Mouse (Mus musculus) heart, postnatal 0 days (tissue): ENCODE measurements around the gene Rpl10-ps3. TPM values are rescaled to one million over a fixed set of nuclear protein-coding genes. Genes with fewer than 3 reads are reported as not detected.

Experiments
- ATAC-seq: fragments of 200-750 bp; cut with Nextera tagmentation; 2 replicates; pipeline ENCODE4 v1.8.0; 2017; ENCODE audit warnings: low read depth, moderate number of reproducible peaks, moderate library complexity; ENCODE audit not compliant: insufficient read depth
- DNase-seq: peaks from one replicate; pipeline ENCODE4 v3.0.0-alpha.2; 2016; ENCODE audit warnings: low spot score
- H3K27ac ChIP-seq: fragments of 300-500 bp; sonication (generic); 2 replicates; pipeline ENCODE4 v1.5.1; 2014; ENCODE audit warnings: low read depth, mild to moderate bottlenecking
- H3K27me3 ChIP-seq: fragments of 300-500 bp; sonication (generic); 2 replicates; pipeline ENCODE4 v1.6.1; 2014; ENCODE audit warnings: low read length, mixed read lengths; ENCODE audit not compliant: control insufficient read depth, insufficient read depth
- H3K36me3 ChIP-seq: fragments of 300-500 bp; sonication (generic); replicated peaks from 2 replicates; pipeline ENCODE4 v1.6.1; 2014; ENCODE audit warnings: low read length, mixed read lengths; ENCODE audit not compliant: control insufficient read depth, insufficient read depth
- H3K4me1 ChIP-seq: fragments of 300-500 bp; sonication (generic); 2 replicates; pipeline ENCODE4 v1.6.1; 2014; ENCODE audit warnings: antibody characterized with exemption; ENCODE audit not compliant: control insufficient read depth, insufficient read depth
- H3K4me2 ChIP-seq: fragments of 300-500 bp; sonication (generic); 2 replicates; pipeline ENCODE4 v1.6.1; 2014; ENCODE audit warnings: low read depth, mild to moderate bottlenecking, low read length, moderate library complexity
- H3K4me3 ChIP-seq: fragments of 300-500 bp; sonication (generic); 2 replicates; pipeline ENCODE4 v1.5.1; 2014; ENCODE audit warnings: low read depth, low read length
- H3K9ac ChIP-seq: fragments of 300-500 bp; sonication (generic); replicated peaks from 2 replicates; pipeline ENCODE4 v1.6.1; 2014; ENCODE audit warnings: low read depth, low read length, mixed read lengths
- H3K9me3 ChIP-seq: fragments of 300-500 bp; sonication (generic); replicated peaks from 2 replicates; pipeline ENCODE4 v1.6.1; 2016; ENCODE audit warnings: low read length; ENCODE audit not compliant: control insufficient read depth
- CTCF ChIP-seq: IDR thresholded peaks from 2 replicates; pipeline ENCODE4 v1.5.1; 2016; ENCODE audit warnings: antibody characterized with exemption, control low read depth, low read depth
- EP300 ChIP-seq: IDR thresholded peaks from 2 replicates; pipeline ENCODE4 v1.6.1; 2016; ENCODE audit warnings: antibody characterized with exemption, low read depth
- WGBS: fragments of 180-500 bp; shearing (Covaris S2); extraction: QIAGEN DNeasy Blood & Tissue Kit; methylation state at CpG from one replicate; pipeline ENCODE4 v1.1.7; 2014; 5-methylcytosine and 5-hydroxymethylcytosine counted together
- polyA plus RNA-seq: library from polyadenylated mRNA; unstranded; fragments of >200 nt; fragmentation: Nextera tagmentation; extraction: Ambion mirVana; gene quantifications from 2 replicates; pipeline ENCODE4 v1.2.1, GENCODE M21; 2015
- total RNA-seq: library from RNA; depleted of rRNA; stranded (reverse); fragments of >200 nt; gene quantifications from 2 replicates; pipeline ENCODE4 v1.2.3, GENCODE M21; 2014; ENCODE audit warnings: low replicate concordance

Rpl10-ps3 gene
- total and polyA plus RNA-seq, 2 experiments from 2014 or later, result 126 to 275 TPM

DNA sequence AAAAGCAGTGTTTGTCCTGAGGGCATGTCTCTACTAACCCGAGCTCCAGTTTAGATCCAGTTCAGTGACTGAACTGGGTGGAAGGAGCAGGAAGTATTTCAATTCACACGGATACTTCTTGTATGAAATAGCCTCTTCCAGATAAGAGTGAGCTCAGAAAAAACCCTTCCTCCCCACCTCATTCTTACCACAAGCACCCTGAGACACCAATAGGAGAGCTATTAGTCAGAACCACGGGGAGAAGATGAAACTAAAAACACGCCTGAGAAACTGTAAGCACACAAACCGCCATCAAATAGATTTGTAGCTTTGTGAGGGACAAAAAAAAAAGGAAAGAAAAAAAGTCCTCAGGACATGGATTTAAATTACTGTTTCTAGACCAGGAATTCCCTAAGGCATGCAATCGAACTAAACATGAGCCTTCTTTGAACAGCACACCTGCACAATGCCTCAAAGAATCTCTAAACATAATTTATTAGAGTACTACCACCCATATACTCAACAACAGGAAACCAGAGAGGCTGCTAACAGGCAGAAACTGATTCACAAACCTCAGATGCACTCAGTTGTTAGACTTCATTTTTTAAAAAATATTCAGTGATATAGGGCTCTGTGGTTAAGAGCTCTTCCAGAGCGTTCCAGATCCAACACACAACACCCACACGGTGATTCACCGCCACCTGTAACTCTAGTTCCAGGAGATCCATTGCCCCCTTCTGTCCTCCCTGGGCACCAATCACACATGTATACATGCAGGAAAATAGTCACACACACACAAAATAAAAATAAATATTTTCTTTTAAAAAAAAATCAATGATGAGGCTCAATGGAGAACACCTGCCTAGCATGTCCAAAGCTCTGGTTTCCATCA, 20.2 kb downstream of the Rpl10-ps3 start:
- WGBS, result 79% methylated on average over 9 of the region's 9 CpGs
- no peak overlapping the region for H3K9ac ChIP-seq
- no peak overlapping the region for H3K27ac ChIP-seq
- no peak overlapping the region for H3K4me3 ChIP-seq
- H3K4me1 ChIP-seq, result no peaks in the 10 kb centered on the region
- TF ChIP-seq EP300 (no peak), CTCF (no peak)
- 0 out of 2 replicates have a peak, but pooled peaks cover 2% of the 10 kb centered on the region for H3K9me3 ChIP-seq
- no peak overlapping the region for H3K4me2 ChIP-seq
- H3K36me3 ChIP-seq, result no peaks in the 10 kb centered on the region
- DNase-seq, result no peak
- ATAC-seq, result no peak
- no peaks in the 10 kb centered on the region for H3K27me3 ChIP-seq

DNA sequence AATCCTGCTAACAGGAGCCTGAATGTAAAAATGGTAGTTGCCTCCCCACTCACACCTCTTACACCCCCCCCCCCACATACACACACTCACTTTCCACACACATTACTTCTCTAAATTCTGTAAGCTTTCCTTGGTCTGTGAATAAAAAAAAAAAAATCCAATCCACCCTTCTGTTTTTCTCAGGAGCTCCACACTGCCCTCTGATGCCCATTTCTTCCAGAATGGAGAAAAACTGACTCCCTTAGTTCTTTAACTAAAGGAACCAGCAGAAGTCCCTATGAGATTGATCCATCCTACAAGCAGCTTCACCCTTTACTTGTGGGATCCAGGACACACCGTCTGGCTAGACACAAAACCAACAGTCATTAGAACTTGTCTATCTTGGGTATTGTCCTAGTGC, 24.0 kb downstream of the Rpl10-ps3 start:
- TF ChIP-seq EP300, result no peak
- TF ChIP-seq CTCF, result no peak
- Histone ChIP-seq H3K4me2 (no peak overlapping the region), H3K4me3 (no peak overlapping the region), H3K27me3 (no peaks in the 10 kb centered on the region), H3K36me3 (no peaks in the 10 kb centered on the region), H3K9me3 (0 out of 2 replicates have a peak, but pooled peaks cover 1% of the 10 kb centered on the region), H3K27ac (no peak overlapping the region), H3K4me1 (no peaks in the 10 kb centered on the region), H3K9ac (no peak overlapping the region)
- DNase-seq, result no peak
- ATAC-seq, result no peak
- 50% methylated on average over 1 of the region's 1 CpGs for WGBS

- TF ChIP-seq EP300, result no peak
- TF ChIP-seq CTCF, result no peak
- no peaks in the 10 kb centered on the region for H3K27me3 ChIP-seq
- no peaks in the 10 kb centered on the region for H3K4me1 ChIP-seq
- no peaks in the 10 kb centered on the region for H3K36me3 ChIP-seq
- H3K9ac ChIP-seq, result no peak overlapping the region
- no peaks in the 10 kb centered on the region for H3K9me3 ChIP-seq
- no peak for ATAC-seq
- 85% methylated on average over 5 of the region's 5 CpGs for WGBS
- no peak for DNase-seq
- H3K27ac ChIP-seq, result no peak overlapping the region
- no peak overlapping the region for H3K4me3 ChIP-seq
- H3K4me2 ChIP-seq, result no peak overlapping the region
These were observed 25.3 kb downstream of the Rpl10-ps3 start for GRCm38 (mm10) chr9:50319506-50319905.

DNA sequence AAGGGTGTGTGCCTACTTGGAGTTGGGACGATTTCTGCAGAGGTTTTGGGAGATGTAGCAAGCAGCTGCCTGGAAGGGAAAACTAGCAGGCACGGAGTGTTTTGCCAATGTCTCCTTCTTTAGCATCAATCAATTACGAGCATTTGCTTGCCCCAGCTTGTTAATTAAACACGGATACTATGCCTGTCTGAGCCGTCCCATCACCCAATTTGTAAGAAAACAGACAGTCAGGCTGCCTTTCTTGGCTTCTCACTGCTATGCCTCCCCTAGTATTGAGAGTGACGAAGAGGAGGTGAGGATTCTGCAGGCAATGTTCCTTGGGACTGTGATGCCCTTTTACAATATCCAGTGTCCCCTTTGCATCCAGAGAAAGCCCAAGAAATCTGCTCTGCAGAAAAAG, 27.5 kb downstream of the Rpl10-ps3 start:
- DNase-seq (no peak), ATAC-seq (no peak)
- H3K4me1 ChIP-seq, result no peaks in the 10 kb centered on the region
- H3K27me3 ChIP-seq, result no peaks in the 10 kb centered on the region
- H3K9me3 ChIP-seq, result no peaks in the 10 kb centered on the region
- WGBS, result 64% methylated on average over 6 of the region's 6 CpGs
- H3K4me3 ChIP-seq, result no peak overlapping the region
- no peak for TF ChIP-seq CTCF
- no peak for TF ChIP-seq EP300
- no peak overlapping the region for H3K27ac ChIP-seq
- H3K9ac ChIP-seq, result no peak overlapping the region
- no peaks in the 10 kb centered on the region for H3K36me3 ChIP-seq
- no peak overlapping the region for H3K4me2 ChIP-seq

GRCm38 (mm10) chr9:50315650-50316049, 29.1 kb downstream of the Rpl10-ps3 start:
- Histone ChIP-seq H3K27ac (no peak overlapping the region), H3K9ac (no peak overlapping the region)
- 31% methylated on average over 3 of the region's 3 CpGs for WGBS

More at GRCm38 (mm10) chr9:50315650-50316049, 29.1 kb downstream of the Rpl10-ps3 start:
- no peaks in the 10 kb centered on the region for H3K27me3 ChIP-seq
- DNase-seq, result no peak
- no peaks in the 10 kb centered on the region for H3K36me3 ChIP-seq
- no peak for ATAC-seq
- no peaks in the 10 kb centered on the region for H3K9me3 ChIP-seq
- H3K4me2 ChIP-seq, result no peak overlapping the region
- no peak for TF ChIP-seq EP300
- TF ChIP-seq CTCF, result no peak
- no peak overlapping the region for H3K4me3 ChIP-seq
- no peaks in the 10 kb centered on the region for H3K4me1 ChIP-seq
